Mouse (Mus musculus): ENCODE data around the gene Spg21.

GRCm38 (mm10) chr9:65535789-65536469, 75.2 kb downstream of the Spg21 start:
- TF ChIP-seq HCFC1 (IDR thresholded peaks at IDR 0.05; ENCODE audit: low read depth, low read length) = peak; percentile 42; the same call in 1 of the 2 replicates
- peak; percentile 17; the same call in 1 of the 2 replicates for TF ChIP-seq MAZ (IDR thresholded peaks at IDR 0.05; ENCODE audit: low read depth, low read length)
- no peak for TF ChIP-seq MEF2A (IDR thresholded peaks at IDR 0.05; ENCODE audit: borderline replicate concordance, low read depth, low read length)
- no peak for TF ChIP-seq BHLHE40 (IDR thresholded peaks at IDR 0.05; ENCODE audit: low read depth, low read length)
- no peak for TF ChIP-seq POLR2AphosphoS2 (IDR thresholded peaks at IDR 0.05; ENCODE audit: low read depth, low read length)
- no peak for TF ChIP-seq KAT2A (IDR thresholded peaks at IDR 0.05; ENCODE audit: insufficient replicate concordance, low read length)
- no peak for TF ChIP-seq CTCF (conservative IDR thresholded peaks at IDR 0.05 in 1 of 2, IDR thresholded peaks at IDR 0.05 in 1 of 2; ENCODE audit: low read depth in 2 of 2, low read length in 2 of 2)
- peak; percentile 12; the same call in 1 of the 2 replicates for TF ChIP-seq ETS1 (conservative IDR thresholded peaks at IDR 0.05; ENCODE audit: low read depth, low read length)
- no peak for TF ChIP-seq ZMIZ1 (IDR thresholded peaks at IDR 0.05; ENCODE audit: low read depth, low read length)
- TF ChIP-seq ZNF384 (IDR thresholded peaks at IDR 0.05; ENCODE audit: low read depth, low read length) = peak; percentile 75
